Mouse (Mus musculus) spleen, adult 2 months (tissue): ENCODE results near the gene Ndufa6. TPM values are rescaled to one million over a fixed set of nuclear protein-coding genes. Genes with fewer than 3 reads are reported as not detected.

Source experiments
- DNase-seq, 2 experiments: peaks; one replicate each; pipeline versions ENCODE4 v3.0.0 to v3.0.0-alpha.2; 2012 to 2021; ENCODE audit warnings: low spot score in 2 of 2, low read depth in 1 of 2
- H3K27ac ChIP-seq: fragments of 200-500 bp; 2 replicates; pipeline ENCODE4 v1.5.1; 2012; ENCODE audit warnings: low read length, inconsistent platforms; ENCODE audit not compliant: insufficient read depth
- H3K27me3 ChIP-seq: fragments of 200-500 bp; 2 replicates; pipeline ENCODE4 v1.6.1; 2012; ENCODE audit warnings: mild to moderate bottlenecking, moderate library complexity, low read length, inconsistent platforms; ENCODE audit not compliant: control insufficient read depth, insufficient read depth
- H3K36me3 ChIP-seq: fragments of 200-500 bp; 2 replicates; pipeline ENCODE4 v1.6.1; 2012; ENCODE audit warnings: mild to moderate bottlenecking, low read length, inconsistent platforms; ENCODE audit not compliant: control insufficient read depth, insufficient read depth
- H3K4me1 ChIP-seq: fragments of 200-500 bp; 2 replicates; pipeline ENCODE4 v1.6.1; 2011; ENCODE audit warnings: inconsistent platforms; ENCODE audit not compliant: control insufficient read depth, insufficient read depth, insufficient read length
- H3K4me3 ChIP-seq: fragments of 200-500 bp; 2 replicates; pipeline ENCODE4 v1.5.1; 2011; ENCODE audit warnings: mild to moderate bottlenecking, inconsistent platforms; ENCODE audit not compliant: insufficient read depth, insufficient read length; ENCODE audit errors: extremely low read depth
- CTCF ChIP-seq: fragments of 200-500 bp; IDR thresholded peaks from 2 replicates; pipeline ENCODE4 v1.5.1; 2011; ENCODE audit warnings: mild to moderate bottlenecking, inconsistent platforms; ENCODE audit not compliant: insufficient read depth, insufficient read length, insufficient replicate concordance; ENCODE audit errors: extremely low read depth
- POLR2A ChIP-seq: fragments of 200-500 bp; IDR thresholded peaks from 2 replicates; pipeline ENCODE4 v1.6.1; 2011; ENCODE audit warnings: low read depth, low read length, inconsistent platforms
- WGBS: fragments of 180-500 bp; shearing (Covaris S2); methylation state at CpG from one replicate; pipeline ENCODE4 v1.1.7; 2018; 5-methylcytosine and 5-hydroxymethylcytosine counted together
- polyA plus RNA-seq: library from polyadenylated mRNA; depleted of rRNA; stranded (reverse); fragments of >200 nt; gene quantifications from 2 replicates; pipeline ENCODE4 v1.2.3, GENCODE M21; 2012; rRNA removed

Ndufa6 gene
- polyA plus RNA-seq, 1 experiment: 95.8 TPM

- no peak overlapping the region for H3K27ac ChIP-seq
- WGBS: 86% methylated on average over 4 of the region's 4 CpGs
- H3K36me3 ChIP-seq: peaks cover 16% of the 10 kb centered on the region
- no peak for DNase-seq
- no peak overlapping the region for H3K4me3 ChIP-seq
- H3K4me1 ChIP-seq: peaks cover 8% of the 10 kb centered on the region; the same call in 1 of the 2 replicates
- TF ChIP-seq CTCF (no peak), POLR2A (no peak)
- no peaks in the 10 kb centered on the region for H3K27me3 ChIP-seq
Measured at GRCm38 (mm10) chr15:82335194-82335593, 18.9 kb downstream of the Ndufa6 start.

- no peak overlapping the region for H3K4me3 ChIP-seq
- no peak overlapping the region for H3K27ac ChIP-seq
- DNase-seq: no peak
- 48% methylated on average over 2 of the region's 2 CpGs for WGBS
- peaks cover 7% of the 10 kb centered on the region for H3K36me3 ChIP-seq
- H3K27me3 ChIP-seq: no peaks in the 10 kb centered on the region
- TF ChIP-seq CTCF: no peak
- no peak for TF ChIP-seq POLR2A
- H3K4me1 ChIP-seq: no peaks in the 10 kb centered on the region
Measured at GRCm38 (mm10) chr15:82325382-82325781, 28.7 kb downstream of the Ndufa6 start.

GRCm38 (mm10) chr15:82322195-82322594 is 31.9 kb downstream of the Ndufa6 start:
- Histone ChIP-seq H3K4me1 (no peaks in the 10 kb centered on the region), H3K27ac (no peak overlapping the region), H3K36me3 (no peaks in the 10 kb centered on the region), H3K4me3 (no peak overlapping the region), H3K27me3 (no peaks in the 10 kb centered on the region)
- TF ChIP-seq CTCF: no peak
- no peak for TF ChIP-seq POLR2A
- no peak for DNase-seq
- 82% methylated on average over 8 of the region's 8 CpGs for WGBS

- WGBS: 72% methylated on average over 1 of the region's 1 CpGs
- no peak overlapping the region for H3K4me3 ChIP-seq
- DNase-seq: no peak
Measured at GRCm38 (mm10) chr15:82319613-82320012, 34.5 kb downstream of the Ndufa6 start.

GRCm38 (mm10) chr15:82317839-82318238 is 36.3 kb downstream of the Ndufa6 start:
- WGBS: 84% methylated on average over 6 of the region's 6 CpGs
- H3K27me3 ChIP-seq: no peaks in the 10 kb centered on the region
- DNase-seq: no peak
- H3K4me3 ChIP-seq: no peak overlapping the region
- no peak overlapping the region for H3K27ac ChIP-seq
- no peaks in the 10 kb centered on the region for H3K36me3 ChIP-seq
- TF ChIP-seq POLR2A (no peak), CTCF (no peak)
- no peaks in the 10 kb centered on the region for H3K4me1 ChIP-seq

More at GRCm38 (mm10) chr15:82319613-82320012, 34.5 kb downstream of the Ndufa6 start:
- Histone ChIP-seq H3K27me3 (no peaks in the 10 kb centered on the region), H3K4me1 (no peaks in the 10 kb centered on the region), H3K27ac (no peak overlapping the region), H3K36me3 (no peaks in the 10 kb centered on the region)
- TF ChIP-seq CTCF (no peak), POLR2A (no peak)

GRCm38 (mm10) chr15:82308416-82308815 is 45.7 kb downstream of the Ndufa6 start:
- H3K27me3 ChIP-seq: peaks cover 2% of the 10 kb centered on the region; the same call in 1 of the 2 replicates
- no peaks in the 10 kb centered on the region for H3K36me3 ChIP-seq
- TF ChIP-seq CTCF: no peak
- TF ChIP-seq POLR2A: no peak
- H3K4me3 ChIP-seq: no peak overlapping the region
- 81% methylated on average over 3 of the region's 3 CpGs for WGBS
- H3K27ac ChIP-seq: no peak overlapping the region
- DNase-seq: no peak
- H3K4me1 ChIP-seq: no peaks in the 10 kb centered on the region

- Histone ChIP-seq H3K27me3 (peaks cover 2% of the 10 kb centered on the region; the same call in 1 of the 2 replicates), H3K36me3 (no peaks in the 10 kb centered on the region), H3K27ac (no peak overlapping the region), H3K4me1 (no peaks in the 10 kb centered on the region), H3K4me3 (no peak overlapping the region)
- no peak for DNase-seq
- 88% methylated on average over 3 of the region's 3 CpGs for WGBS
- TF ChIP-seq POLR2A (no peak), CTCF (no peak)
Measured at GRCm38 (mm10) chr15:82307107-82307506, 47.0 kb downstream of the Ndufa6 start.

Other genes starting within 250 kb of the Ndufa6 start
- gene Ccdc134, start 226.4 kb downstream of the Ndufa6 start, polyA plus RNA-seq: 16.2 and 16.7 TPM in 2 replicates
- gene Srebf2, start 207.1 kb downstream of the Ndufa6 start, polyA plus RNA-seq: 204 and 317 TPM in 2 replicates
- 5.4 and 14.7 TPM in 2 replicates for gene Shisa8, start 141.5 kb downstream of the Ndufa6 start, polyA plus RNA-seq
- gene Tnfrsf13c, start 130.0 kb downstream of the Ndufa6 start, polyA plus RNA-seq: 120 and 179 TPM in 2 replicates
- 10.2 and 16.8 TPM in 2 replicates for gene Cenpm, start 109.6 kb downstream of the Ndufa6 start, polyA plus RNA-seq
- 0.05 and 0.08 TPM in 2 replicates for gene 1500009C09Rik, start 101.9 kb downstream of the Ndufa6 start, polyA plus RNA-seq
- 1.6 and 1.8 TPM in 2 replicates for gene Sept3, start 79.4 kb downstream of the Ndufa6 start, polyA plus RNA-seq
- 0.07 TPM in 1 of 2 replicates, not detected in the other for gene Wbp2nl, start 55.4 kb downstream of the Ndufa6 start, polyA plus RNA-seq
- 121 and 123 TPM in 2 replicates for gene Naga, start 15.4 kb downstream of the Ndufa6 start, polyA plus RNA-seq
- gene Pheta2, start 15.4 kb downstream of the Ndufa6 start, polyA plus RNA-seq: 5.1 and 5.5 TPM in 2 replicates
- gene Smdt1, start 15.4 kb downstream of the Ndufa6 start, polyA plus RNA-seq: 106 and 148 TPM in 2 replicates
- gene Cyp2d22, start 25.9 kb upstream of the Ndufa6 start, polyA plus RNA-seq: 11.3 and 12.0 TPM in 2 replicates
- not detected in 2 replicates for gene Cyp2d11, start 39.7 kb upstream of the Ndufa6 start, polyA plus RNA-seq
- gene Cyp2d10, start 52.9 kb upstream of the Ndufa6 start, polyA plus RNA-seq: 0.08 and 0.19 TPM in 2 replicates
- not detected in 2 replicates for gene Cyp2d9, start 79.1 kb upstream of the Ndufa6 start, polyA plus RNA-seq
- not detected in 2 replicates for gene Cyp2d12, start 200.8 kb upstream of the Ndufa6 start, polyA plus RNA-seq